Mouse (Mus musculus) spleen, adult 2 months (tissue): ENCODE data around the gene Fam20b. TPM values are rescaled to one million over a fixed set of nuclear protein-coding genes. Genes with fewer than 3 reads are reported as not detected.
A peak's percentile ranks its signal among the peaks of the same experiment; 100 is the strongest.

Source experiments
- DNase-seq, 2 experiments: peaks; one replicate each; pipeline versions ENCODE4 v3.0.0 to v3.0.0-alpha.2; 2012 to 2021; ENCODE audit warnings: low spot score in 2 of 2, low read depth in 1 of 2
- H3K27ac ChIP-seq: fragments of 200-500 bp; 2 replicates; pipeline ENCODE4 v1.5.1; 2012; ENCODE audit warnings: low read length, inconsistent platforms; ENCODE audit not compliant: insufficient read depth
- H3K27me3 ChIP-seq: fragments of 200-500 bp; 2 replicates; pipeline ENCODE4 v1.6.1; 2012; ENCODE audit warnings: mild to moderate bottlenecking, moderate library complexity, low read length, inconsistent platforms; ENCODE audit not compliant: control insufficient read depth, insufficient read depth
- H3K36me3 ChIP-seq: fragments of 200-500 bp; 2 replicates; pipeline ENCODE4 v1.6.1; 2012; ENCODE audit warnings: mild to moderate bottlenecking, low read length, inconsistent platforms; ENCODE audit not compliant: control insufficient read depth, insufficient read depth
- H3K4me1 ChIP-seq: fragments of 200-500 bp; 2 replicates; pipeline ENCODE4 v1.6.1; 2011; ENCODE audit warnings: inconsistent platforms; ENCODE audit not compliant: control insufficient read depth, insufficient read depth, insufficient read length
- H3K4me3 ChIP-seq: fragments of 200-500 bp; 2 replicates; pipeline ENCODE4 v1.5.1; 2011; ENCODE audit warnings: mild to moderate bottlenecking, inconsistent platforms; ENCODE audit not compliant: insufficient read depth, insufficient read length; ENCODE audit errors: extremely low read depth
- CTCF ChIP-seq: fragments of 200-500 bp; IDR thresholded peaks from 2 replicates; pipeline ENCODE4 v1.5.1; 2011; ENCODE audit warnings: mild to moderate bottlenecking, inconsistent platforms; ENCODE audit not compliant: insufficient read depth, insufficient read length, insufficient replicate concordance; ENCODE audit errors: extremely low read depth
- POLR2A ChIP-seq: fragments of 200-500 bp; IDR thresholded peaks from 2 replicates; pipeline ENCODE4 v1.6.1; 2011; ENCODE audit warnings: low read depth, low read length, inconsistent platforms
- WGBS: fragments of 180-500 bp; shearing (Covaris S2); methylation state at CpG from one replicate; pipeline ENCODE4 v1.1.7; 2018; 5-methylcytosine and 5-hydroxymethylcytosine counted together
- polyA plus RNA-seq: library from polyadenylated mRNA; depleted of rRNA; stranded (reverse); fragments of >200 nt; gene quantifications from 2 replicates; pipeline ENCODE4 v1.2.3, GENCODE M21; 2012

The Fam20b gene
- polyA plus RNA-seq, 1 experiment: 8.9 TPM

GRCm38 (mm10) chr1:156741482-156742411, 22.9 kb upstream of the Fam20b start:
- Histone ChIP-seq H3K27ac (no peak overlapping the region), H3K27me3 (no peaks in the 10 kb centered on the region), H3K4me1 (no peaks in the 10 kb centered on the region), H3K4me3 (no peak overlapping the region), H3K36me3 (no peaks in the 10 kb centered on the region)
- WGBS: 63% methylated on average over 11 of the region's 11 CpGs
- TF ChIP-seq POLR2A: no peak
- peak; percentile 89; the same call in 1 of the 2 replicates for TF ChIP-seq CTCF
- peak; percentile 31 to 59 for DNase-seq

- TF ChIP-seq POLR2A (no peak), CTCF (no peak)
- H3K4me3 ChIP-seq: no peak overlapping the region
- no peak for DNase-seq
- H3K4me1 ChIP-seq: no peaks in the 10 kb centered on the region
- 55% methylated on average over 2 of the region's 2 CpGs for WGBS
- H3K27ac ChIP-seq: no peak overlapping the region
- no peaks in the 10 kb centered on the region for H3K27me3 ChIP-seq
- H3K36me3 ChIP-seq: no peaks in the 10 kb centered on the region
Observed at GRCm38 (mm10) chr1:156735788-156736187, 16.9 kb upstream of the Fam20b start.

GRCm38 (mm10) chr1:156734019-156734418, 15.1 kb upstream of the Fam20b start:
- no peaks in the 10 kb centered on the region for H3K27me3 ChIP-seq
- H3K4me3 ChIP-seq: no peak overlapping the region
- TF ChIP-seq CTCF: no peak
- H3K4me1 ChIP-seq: no peaks in the 10 kb centered on the region
- H3K27ac ChIP-seq: no peak overlapping the region
- DNase-seq: no peak
- H3K36me3 ChIP-seq: no peaks in the 10 kb centered on the region
- WGBS: 78% methylated on average over 3 of the region's 3 CpGs

GRCm38 (mm10) chr1:156733559-156733958, 14.7 kb upstream of the Fam20b start:
- Histone ChIP-seq H3K4me3 (no peak overlapping the region), H3K27ac (no peak overlapping the region), H3K36me3 (no peaks in the 10 kb centered on the region), H3K27me3 (no peaks in the 10 kb centered on the region), H3K4me1 (no peaks in the 10 kb centered on the region)
- WGBS: 95% methylated on average over 9 of the region's 9 CpGs
- TF ChIP-seq POLR2A (no peak), CTCF (no peak)
- DNase-seq: no peak

- Histone ChIP-seq H3K36me3 (no peaks in the 10 kb centered on the region), H3K27ac (no peak overlapping the region), H3K27me3 (no peaks in the 10 kb centered on the region), H3K4me3 (no peak overlapping the region), H3K4me1 (no peaks in the 10 kb centered on the region)
- TF ChIP-seq CTCF: no peak
- TF ChIP-seq POLR2A: no peak
- WGBS: 97% methylated on average over 5 of the region's 5 CpGs
- DNase-seq: no peak
Observed at GRCm38 (mm10) chr1:156732996-156733395, 14.1 kb upstream of the Fam20b start.

GRCm38 (mm10) chr1:156730802-156731201, 11.9 kb upstream of the Fam20b start:
- no peak for DNase-seq
- no peaks in the 10 kb centered on the region for H3K36me3 ChIP-seq
- TF ChIP-seq CTCF: peak; percentile 17; the same call in 1 of the 2 replicates
- no peak for TF ChIP-seq POLR2A
- no peak overlapping the region for H3K4me3 ChIP-seq
- H3K4me1 ChIP-seq: no peaks in the 10 kb centered on the region
- no peaks in the 10 kb centered on the region for H3K27me3 ChIP-seq
- WGBS: 64% methylated on average over 9 of the region's 9 CpGs
- H3K27ac ChIP-seq: no peak overlapping the region
